Mouse (Mus musculus) natural killer cell, adult 2 months (primary cell): ENCODE measurements around the gene Hpse2.

ENCODE experiments used
- DNase-seq, 2 experiments: peaks; one replicate each; pipeline ENCODE4 v3.0.0; 2022; ENCODE audit warnings: low spot score in 2 of 2

Hpse2 gene

DNA sequence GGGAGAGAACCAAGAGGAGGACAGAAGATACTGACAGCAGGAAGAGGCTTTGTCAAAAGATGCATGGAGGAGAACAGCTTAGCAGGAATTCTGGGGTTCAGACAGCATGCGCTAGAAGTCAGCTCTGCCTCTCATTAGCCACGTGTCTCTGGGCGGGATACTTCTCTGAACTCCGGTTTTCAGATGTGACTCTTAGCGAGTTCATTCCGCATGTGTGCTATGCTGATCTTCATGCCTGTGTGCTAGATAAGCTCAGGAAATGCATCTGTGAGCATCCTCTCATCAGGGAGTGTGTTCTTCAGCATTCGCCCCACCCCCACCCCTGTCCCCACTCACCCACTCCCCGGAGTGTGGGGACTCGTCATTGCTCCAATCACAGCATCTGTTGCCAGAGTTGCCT, 650.4 kb downstream of the Hpse2 start:
- no peak for DNase-seq
